Mouse (Mus musculus): ENCODE data around the gene Hltf.

DNA sequence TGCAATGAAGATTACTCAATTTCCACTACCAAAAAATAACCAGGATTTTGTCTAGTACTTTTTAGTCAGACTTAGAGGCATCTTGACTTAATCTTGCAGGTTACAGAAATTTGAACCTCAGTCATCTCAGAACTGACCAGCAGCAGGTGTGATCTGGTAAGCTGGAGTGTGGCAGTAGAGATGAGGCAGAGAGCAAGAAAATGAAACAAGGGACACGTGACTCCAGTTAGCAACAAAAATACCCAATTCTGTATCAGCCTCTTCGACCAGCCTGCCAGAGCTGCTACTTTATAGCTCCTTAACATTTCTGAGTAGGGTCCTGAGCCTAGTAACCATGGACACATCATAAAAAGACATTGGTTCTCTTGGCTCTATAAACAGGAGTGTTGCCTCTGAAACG lies 85.0 kb downstream of the Hltf start:
- no peak for TF ChIP-seq CTCF (IDR thresholded peaks at IDR 0.05; ENCODE audit: low read depth)
- no peak for TF ChIP-seq EP300 (IDR thresholded peaks at IDR 0.05; ENCODE audit: low read depth)
